Mouse (Mus musculus): ENCODE results near the gene Ccdc15.

DNA sequence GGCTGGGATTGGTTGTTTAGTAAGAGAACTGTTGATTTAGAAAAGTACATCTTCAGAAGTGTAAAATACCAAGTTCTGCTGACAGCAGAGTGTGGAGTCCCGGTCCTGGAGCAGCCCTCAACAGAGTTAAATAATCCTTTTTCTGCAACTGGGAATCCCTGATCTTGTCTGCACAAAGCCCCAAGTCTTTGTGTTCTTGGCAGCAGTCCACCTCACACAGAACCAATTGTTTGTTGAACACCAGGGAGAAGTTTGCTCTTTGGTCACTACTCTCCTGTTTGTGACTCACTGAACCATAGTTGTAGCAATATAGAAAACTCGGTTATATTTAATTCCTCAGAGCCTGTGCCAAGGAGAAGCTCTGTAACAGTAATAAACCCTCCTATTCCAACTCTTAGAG is 3.0 kb upstream of the Ccdc15 start:
- TF ChIP-seq CTCF (IDR thresholded peaks at IDR 0.05; ENCODE audit: low read depth), result no peak
- TF ChIP-seq EP300 (IDR thresholded peaks at IDR 0.05; ENCODE audit: low read depth), result no peak

Data from heart, postnatal 0 days (tissue).